Mouse (Mus musculus) lung, postnatal 10 days (tissue): ENCODE measurements around the gene Olfr495.

Experiments used
- DNase-seq: peaks from one replicate; pipeline ENCODE4 v3.0.0; 2021

Olfr495 gene

DNA sequence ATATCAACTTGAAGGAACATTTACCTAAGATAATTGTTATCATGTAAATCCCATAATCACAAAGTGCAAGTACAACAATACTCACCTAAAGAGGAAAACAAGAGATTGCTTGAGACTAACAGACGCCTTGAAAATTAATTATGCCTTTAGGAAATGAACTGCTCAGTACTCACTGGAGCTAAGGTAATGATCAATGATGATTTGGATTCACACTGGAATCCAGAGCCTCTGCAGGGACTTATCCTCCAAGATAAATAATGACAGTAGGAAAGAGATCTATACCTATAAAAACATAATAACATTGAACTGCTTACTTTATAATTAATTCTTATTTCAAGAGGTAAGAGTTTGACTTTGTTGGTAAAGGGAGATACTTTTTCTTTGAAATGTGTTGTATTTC lies at the start of gene Olfr495:
Gene Olfr495, plus strand, starts transcription at position 301 of the 400 bp plus-strand sequence.
- no peak for DNase-seq

DNA sequence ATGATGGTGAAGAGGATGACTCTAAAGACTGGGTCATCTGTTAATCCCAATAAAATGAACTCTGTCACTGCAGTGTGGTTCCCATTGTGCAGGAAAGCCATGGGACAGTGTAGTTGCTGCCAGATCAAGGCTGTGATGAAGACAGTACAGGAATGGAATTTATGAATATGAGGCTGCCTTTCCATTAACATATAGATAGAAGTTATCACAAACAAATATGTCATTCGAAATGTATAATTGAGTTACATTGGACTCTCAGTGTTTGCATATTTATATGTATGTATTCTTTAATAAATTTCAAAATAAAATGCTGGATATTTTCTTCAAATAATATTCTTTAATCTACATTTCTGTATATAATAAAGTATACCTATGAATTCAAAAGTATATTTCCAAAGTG lies 46.1 kb upstream of the Olfr495 start, which contains the start of gene Olfr493:
Gene Olfr493, minus strand, starts transcription at position 101 of the 400 bp plus-strand sequence.
- no peak for DNase-seq

DNA sequence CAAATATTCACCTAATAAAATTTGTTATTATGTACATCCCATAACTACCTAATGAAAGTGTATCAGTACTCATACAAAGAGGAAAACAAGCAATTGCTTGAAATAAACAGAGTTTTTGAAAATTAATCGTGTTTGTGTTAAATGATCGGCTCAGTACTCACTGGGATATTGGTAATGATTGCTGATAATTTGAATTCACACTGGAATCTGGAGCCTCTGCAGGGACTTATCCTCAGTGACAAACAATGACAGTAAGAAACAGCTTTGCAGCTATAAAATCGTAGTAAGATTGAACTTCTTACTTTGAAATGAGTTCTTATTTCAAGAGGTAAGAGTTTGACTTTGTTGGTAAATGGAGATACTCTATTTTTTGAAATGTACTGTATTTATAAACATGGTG lies 27.9 kb upstream of the Olfr495 start, which contains the start of gene Olfr494:
Gene Olfr494, plus strand, starts transcription at position 301 of the 400 bp plus-strand sequence.
- DNase-seq = no peak

DNA sequence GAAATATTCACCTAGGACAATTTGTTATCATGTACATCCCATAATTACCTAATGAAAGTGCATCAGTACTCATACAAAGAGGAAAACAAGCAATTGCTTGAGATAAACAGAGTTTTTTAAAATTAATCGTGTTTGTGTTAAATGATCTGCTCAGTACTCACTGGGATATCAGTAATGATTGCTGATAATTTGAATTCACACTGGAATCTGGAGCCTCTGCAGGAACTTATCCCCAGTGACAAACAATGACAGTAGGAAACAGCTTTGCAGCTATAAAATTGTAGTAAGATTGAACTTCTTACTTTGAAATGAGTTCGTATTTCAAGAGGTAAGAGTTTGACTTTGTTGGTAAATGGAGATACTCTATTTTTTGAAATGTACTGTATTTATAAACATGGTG lies 27.2 kb downstream of the Olfr495 start, which contains the start of gene Olfr497:
Gene Olfr497, plus strand, starts transcription at position 301 of the 400 bp plus-strand sequence.
- DNase-seq = no peak
